Mouse (Mus musculus) ES-Bruce4 (cell line): Measurements from ENCODE around the gene Lat. TPM values are rescaled to one million over a fixed set of nuclear protein-coding genes. Genes with fewer than 3 reads are reported as not detected.

Source experiments
- H3K27ac ChIP-seq: 2 replicates; pipeline ENCODE4 v1.5.1; 2012; ENCODE audit warnings: low read length, inconsistent platforms; ENCODE audit not compliant: insufficient read depth
- H3K27me3 ChIP-seq: 2 replicates; pipeline ENCODE4 v1.6.1; 2012; ENCODE audit warnings: mild to moderate bottlenecking, low read length, inconsistent platforms; ENCODE audit not compliant: control insufficient read depth, poor library complexity, insufficient read depth, severe bottlenecking
- H3K36me3 ChIP-seq: 2 replicates; pipeline ENCODE4 v1.6.1; 2012; ENCODE audit warnings: inconsistent platforms, mild to moderate bottlenecking, low read length, moderate library complexity; ENCODE audit not compliant: control insufficient read depth, poor library complexity, insufficient read depth, severe bottlenecking
- H3K4me1 ChIP-seq: one replicate; pipeline ENCODE4 v1.8.1; 2011; ENCODE audit warnings: low read length; ENCODE audit not compliant: control insufficient read depth, insufficient read depth
- H3K4me3 ChIP-seq: 2 replicates; pipeline ENCODE4 v1.5.1; 2011; ENCODE audit warnings: low read depth, mild to moderate bottlenecking, low read length
- H3K9ac ChIP-seq: 2 replicates; pipeline ENCODE4 v1.6.1; 2012; ENCODE audit warnings: low read depth, mild to moderate bottlenecking, inconsistent platforms; ENCODE audit not compliant: poor library complexity, severe bottlenecking
- H3K9me3 ChIP-seq: replicated peaks from 2 replicates; pipeline ENCODE4 v1.6.1; 2012; ENCODE audit warnings: mild to moderate bottlenecking, low read length, inconsistent platforms; ENCODE audit not compliant: control insufficient read depth, poor library complexity, insufficient read depth, severe bottlenecking
- CTCF ChIP-seq: IDR thresholded peaks from one replicate; pipeline ENCODE4 v1.8.1; 2011; ENCODE audit warnings: low read depth, low read length
- EP300 ChIP-seq: IDR thresholded peaks from 2 replicates; pipeline ENCODE4 v1.6.1; 2011; ENCODE audit warnings: low read depth, low read length; ENCODE audit not compliant: insufficient read depth
- POLR2A ChIP-seq: IDR thresholded peaks from one replicate; pipeline ENCODE4 v1.8.1; 2011; ENCODE audit warnings: low read length; ENCODE audit not compliant: insufficient read depth
- polyA plus RNA-seq: library from polyadenylated mRNA; stranded (reverse); fragments of >200 nt; gene quantifications from 2 replicates; pipeline ENCODE4 v1.2.4, GENCODE M21; 2011; ENCODE audit warnings: low read depth; ENCODE audit not compliant: missing spikeins, insufficient read depth, insufficient read length

The Lat gene
- polyA plus RNA-seq, 1 experiment, result 4.2 TPM

DNA sequence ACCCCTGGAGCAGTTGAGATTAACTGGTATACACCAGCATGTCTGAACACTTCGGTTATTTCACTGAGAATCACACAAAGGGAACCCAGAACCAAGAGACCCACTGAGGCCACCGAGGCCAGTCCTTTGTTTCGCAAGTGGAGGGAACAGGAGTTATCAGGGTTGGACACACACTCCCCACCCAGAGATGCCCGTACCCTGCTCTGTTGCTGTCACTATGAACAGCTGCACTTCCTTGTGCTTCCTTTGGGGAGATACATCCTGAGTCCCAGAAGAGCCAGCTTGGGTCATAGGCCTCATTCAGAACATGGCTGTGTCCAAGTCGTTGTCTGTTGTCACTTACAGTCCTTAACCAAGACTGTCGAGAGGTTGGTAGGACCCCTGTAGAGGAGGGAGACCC is 6.3 kb downstream of the Lat start:
- no peak overlapping the region for H3K27ac ChIP-seq

DNA sequence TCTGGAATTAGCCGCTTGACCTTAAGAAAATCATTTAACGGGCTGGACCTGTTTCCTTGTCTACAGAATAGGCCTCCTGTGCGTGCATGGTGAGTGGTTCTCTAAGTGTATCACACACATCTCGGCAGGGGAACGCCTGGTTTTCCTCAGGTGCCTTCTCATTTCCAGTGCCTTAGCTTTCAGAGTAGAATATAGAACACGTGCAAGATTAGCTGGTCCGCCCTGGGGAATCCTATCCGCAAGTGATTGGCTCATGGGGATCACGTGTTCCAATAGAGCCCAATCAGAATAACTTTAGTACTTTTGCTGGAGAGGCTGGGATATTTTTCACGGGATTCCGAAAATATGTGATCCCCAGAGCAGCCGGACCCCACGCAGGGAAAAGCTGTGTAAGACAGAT is 10.3 kb downstream of the Lat start:
- Histone ChIP-seq H3K4me3 (no peak overlapping the region), H3K4me1 (peaks cover 2% of the 10 kb centered on the region), H3K27ac (no peak overlapping the region), H3K27me3 (no peaks in the 10 kb centered on the region), H3K9me3 (no peaks in the 10 kb centered on the region), H3K9ac (no peak overlapping the region), H3K36me3 (no peaks in the 10 kb centered on the region)
- no peak for TF ChIP-seq EP300
- TF ChIP-seq POLR2A, result no peak
- no peak for TF ChIP-seq CTCF

More for the DNA sequence above, 6.3 kb downstream of the Lat start:
- Histone ChIP-seq H3K4me1 (no peaks in the 10 kb centered on the region), H3K4me3 (no peak overlapping the region), H3K9me3 (no peaks in the 10 kb centered on the region), H3K36me3 (no peaks in the 10 kb centered on the region), H3K9ac (no peak overlapping the region), H3K27me3 (no peaks in the 10 kb centered on the region)
- TF ChIP-seq CTCF, result no peak
- TF ChIP-seq POLR2A, result no peak
- TF ChIP-seq EP300, result no peak

DNA sequence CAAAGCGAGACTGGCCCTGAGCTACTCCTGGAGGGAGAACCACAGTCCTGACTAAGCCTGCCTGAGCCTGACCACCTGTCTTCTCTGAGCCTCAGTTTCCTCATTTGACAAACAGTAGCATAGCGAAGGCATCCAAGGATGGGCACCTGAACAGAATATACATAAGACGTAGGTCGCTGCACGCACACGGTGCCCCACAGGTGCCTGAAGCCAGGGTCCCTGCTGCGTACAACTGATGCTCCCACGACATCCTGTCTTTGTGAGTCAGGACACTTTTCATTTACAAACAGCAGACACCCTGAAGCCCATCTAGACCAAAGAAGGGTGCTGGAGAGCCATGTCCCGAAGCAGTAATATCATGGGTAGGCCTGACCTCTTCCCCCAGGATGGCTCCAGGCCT is 11.0 kb downstream of the Lat start:
- H3K27me3 ChIP-seq, result no peaks in the 10 kb centered on the region
- TF ChIP-seq EP300 (no peak), POLR2A (no peak), CTCF (no peak)
- peaks cover 2% of the 10 kb centered on the region for H3K4me1 ChIP-seq
- H3K9ac ChIP-seq, result no peak overlapping the region
- H3K9me3 ChIP-seq, result no peaks in the 10 kb centered on the region
- no peak overlapping the region for H3K27ac ChIP-seq
- no peak overlapping the region for H3K4me3 ChIP-seq
- H3K36me3 ChIP-seq, result no peaks in the 10 kb centered on the region

DNA sequence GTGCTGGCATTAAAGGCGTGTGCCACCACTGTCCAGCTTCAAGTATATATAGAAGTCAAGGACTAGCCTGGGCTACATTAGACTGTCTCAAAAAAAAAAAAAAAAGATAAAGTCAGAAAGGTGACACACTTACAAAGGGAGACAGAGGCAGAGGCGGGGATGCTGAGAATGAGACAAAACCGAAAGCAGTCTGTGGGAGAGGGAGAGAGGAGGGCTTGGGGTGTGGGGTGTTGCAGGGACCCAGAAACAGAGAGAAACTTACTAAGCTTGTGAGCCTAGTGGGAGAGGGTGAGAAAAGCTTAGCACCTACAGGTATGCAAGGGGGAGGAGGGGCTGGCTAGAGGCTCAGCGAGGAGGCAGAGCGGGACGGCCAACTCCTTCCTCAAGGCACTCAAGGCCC is 11.5 kb downstream of the Lat start:
- no peaks in the 10 kb centered on the region for H3K27me3 ChIP-seq

DNA sequence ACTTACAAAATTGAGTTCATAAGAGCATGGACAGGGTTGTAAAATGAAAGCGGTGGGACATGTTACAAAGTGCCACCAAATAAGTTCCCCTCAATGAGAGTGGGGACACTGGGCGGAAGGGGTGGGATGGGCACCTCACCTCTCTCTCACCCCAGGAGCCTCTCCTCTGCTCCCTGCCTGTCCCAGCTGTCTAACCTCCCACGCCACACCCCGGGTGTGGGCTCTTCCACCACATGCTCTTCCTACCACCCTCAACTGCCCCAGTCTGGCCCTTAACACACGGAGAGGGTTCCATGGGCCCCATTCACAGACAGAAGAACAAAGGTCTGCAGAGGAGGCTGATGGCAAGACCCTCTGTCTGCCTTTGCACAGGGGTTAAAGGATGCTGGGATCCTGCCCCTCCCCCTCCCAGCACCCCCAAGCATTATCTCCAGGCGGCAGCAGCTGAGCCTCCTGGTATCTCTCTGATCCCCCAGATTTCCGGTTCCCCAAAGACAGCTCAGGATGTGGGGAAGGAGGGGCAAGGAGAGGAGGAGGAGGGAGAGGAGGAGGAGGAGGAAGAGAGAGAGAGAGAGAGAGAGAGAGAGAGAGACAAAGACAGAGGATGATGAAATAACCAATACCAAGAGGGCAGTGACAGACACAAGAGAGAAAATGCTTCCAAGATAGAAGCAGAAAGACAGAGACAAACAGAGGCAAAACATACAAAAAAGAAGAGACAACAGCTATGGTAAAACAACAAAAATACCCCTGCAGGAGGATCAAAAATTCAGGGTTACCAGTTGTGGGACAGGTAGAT is 12.4 kb downstream of the Lat start:
- H3K4me1 ChIP-seq, result peaks cover 2% of the 10 kb centered on the region
- H3K4me3 ChIP-seq, result no peak overlapping the region; the same call in 1 of the 2 replicates
- TF ChIP-seq EP300 (no peak), POLR2A (no peak), CTCF (no peak)
- no peaks in the 10 kb centered on the region for H3K9me3 ChIP-seq
- no peaks in the 10 kb centered on the region for H3K36me3 ChIP-seq
- H3K27me3 ChIP-seq, result no peaks in the 10 kb centered on the region
- no peak overlapping the region for H3K9ac ChIP-seq
- H3K27ac ChIP-seq, result no peak overlapping the region

More for the DNA sequence above, 11.5 kb downstream of the Lat start:
- Histone ChIP-seq H3K9ac (no peak overlapping the region), H3K4me3 (no peak overlapping the region), H3K36me3 (no peaks in the 10 kb centered on the region), H3K27ac (no peak overlapping the region), H3K4me1 (peaks cover 2% of the 10 kb centered on the region), H3K9me3 (no peaks in the 10 kb centered on the region)
- TF ChIP-seq CTCF, result no peak
- no peak for TF ChIP-seq EP300
- no peak for TF ChIP-seq POLR2A

DNA sequence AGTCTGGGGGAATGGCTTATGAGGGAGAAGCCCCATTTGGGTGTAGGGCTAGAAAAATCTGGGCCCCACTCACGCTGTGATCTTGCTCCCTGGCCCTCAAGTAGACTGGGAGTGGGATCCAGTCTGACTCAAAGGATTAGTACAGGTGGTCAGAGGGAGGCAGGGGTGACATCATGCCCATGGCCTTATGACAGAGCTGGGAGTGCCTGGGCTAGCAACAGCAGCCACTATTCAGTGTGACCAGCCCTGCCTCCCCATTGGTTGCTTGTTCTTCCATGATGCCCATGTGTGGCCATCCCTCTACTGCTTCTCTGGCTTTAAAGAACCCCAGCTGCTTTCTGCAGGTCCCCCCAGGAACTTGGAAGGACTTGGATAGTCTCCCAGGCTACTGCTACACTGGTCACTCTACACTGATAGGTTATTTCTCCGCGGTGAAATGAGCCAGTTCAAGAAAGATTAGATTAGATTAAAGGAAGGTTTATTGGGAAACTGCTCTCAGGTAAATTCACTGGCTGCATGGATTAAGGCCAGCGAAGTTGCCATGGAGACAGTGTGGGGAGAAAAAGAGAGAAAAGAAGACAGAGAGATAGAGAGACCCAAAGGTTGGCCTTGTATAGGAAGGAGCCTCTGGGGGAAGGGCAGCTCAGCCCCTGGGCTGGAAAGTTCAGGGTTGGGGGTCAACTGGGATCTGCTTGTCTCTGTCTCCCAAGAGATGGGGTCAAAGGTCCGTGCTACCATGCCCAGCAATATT is 13.3 kb downstream of the Lat start:
- Histone ChIP-seq H3K9me3 (no peaks in the 10 kb centered on the region), H3K36me3 (no peaks in the 10 kb centered on the region), H3K27ac (no peak overlapping the region), H3K4me1 (peaks cover 4% of the 10 kb centered on the region), H3K9ac (no peak overlapping the region), H3K4me3 (no peak overlapping the region), H3K27me3 (no peaks in the 10 kb centered on the region)
- TF ChIP-seq EP300 (no peak), POLR2A (no peak), CTCF (no peak)
